Mouse (Mus musculus) liver, postnatal 0 days (tissue): ENCODE measurements around the gene Hoxa3. TPM values are rescaled to one million over a fixed set of nuclear protein-coding genes. Genes with fewer than 3 reads are reported as not detected.

Source experiments
- ATAC-seq: fragments of 200-750 bp; cut with Nextera tagmentation; 2 replicates; pipeline ENCODE4 v1.8.0; 2017; ENCODE audit warnings: mild to moderate bottlenecking, moderate library complexity
- DNase-seq: peaks from one replicate; pipeline ENCODE4 v3.0.0-alpha.2; 2016
- H3K27ac ChIP-seq: fragments of 300-500 bp; sonication (generic); 2 replicates; pipeline ENCODE4 v1.5.1; 2014; ENCODE audit warnings: antibody characterized with exemption, moderate library complexity, mild to moderate bottlenecking, low read depth
- H3K27me3 ChIP-seq: fragments of 300-500 bp; sonication (generic); 2 replicates; pipeline ENCODE4 v1.6.1; 2014; ENCODE audit warnings: low read length, control low read depth, mixed read lengths; ENCODE audit not compliant: insufficient read depth
- H3K36me3 ChIP-seq: fragments of 300-500 bp; sonication (generic); replicated peaks from 2 replicates; pipeline ENCODE4 v1.6.1; 2014; ENCODE audit warnings: mild to moderate bottlenecking, control low read depth, low read length, moderate library complexity, mixed read lengths; ENCODE audit not compliant: insufficient read depth
- H3K4me1 ChIP-seq: fragments of 300-500 bp; sonication (generic); 2 replicates; pipeline ENCODE4 v1.6.1; 2014; ENCODE audit warnings: antibody characterized with exemption, mild to moderate bottlenecking, control low read depth; ENCODE audit not compliant: insufficient read depth
- H3K4me2 ChIP-seq: fragments of 300-500 bp; sonication (generic); 2 replicates; pipeline ENCODE4 v1.6.1; 2014; ENCODE audit warnings: low read depth, mild to moderate bottlenecking, low read length, moderate library complexity, mixed read lengths
- H3K4me3 ChIP-seq: fragments of 300-500 bp; sonication (generic); 2 replicates; pipeline ENCODE4 v1.5.1; 2014; ENCODE audit warnings: low read depth, low read length
- H3K9ac ChIP-seq: fragments of 300-500 bp; sonication (generic); replicated peaks from 2 replicates; pipeline ENCODE4 v1.6.1; 2014; ENCODE audit warnings: mild to moderate bottlenecking, moderate library complexity
- H3K9me3 ChIP-seq: fragments of 300-500 bp; sonication (generic); 2 replicates; pipeline ENCODE4 v1.6.1; 2016; ENCODE audit warnings: mild to moderate bottlenecking, control low read depth, low read length, mixed read lengths
- CTCF ChIP-seq: sonication (generic); IDR thresholded peaks from 2 replicates; pipeline ENCODE4 v1.5.1; 2016; ENCODE audit warnings: antibody characterized with exemption, low read depth
- EP300 ChIP-seq: IDR thresholded peaks from 2 replicates; pipeline ENCODE4 v1.6.1; 2016; ENCODE audit warnings: antibody characterized with exemption, low read depth, mild to moderate bottlenecking
- WGBS: fragments of 180-500 bp; shearing (Covaris S2); extraction: QIAGEN DNeasy Blood & Tissue Kit; methylation state at CpG from one replicate; pipeline ENCODE4 v1.1.7; 2014; ENCODE audit not compliant: insufficient replicate concordance; 5-methylcytosine and 5-hydroxymethylcytosine counted together
- polyA plus RNA-seq: library from polyadenylated mRNA; unstranded; fragments of >200 nt; fragmentation: Nextera tagmentation; extraction: Ambion mirVana; gene quantifications from 2 replicates; pipeline ENCODE4 v1.2.1, GENCODE M21; 2015

Gene Hoxa3
- polyA plus RNA-seq, 1 experiment from 2014 or later = 0.16 TPM

GRCm38 (mm10) chr6:52204050-52204752 is 8.9 kb downstream of the Hoxa3 start, which contains the start of gene Hoxa5:
Gene Hoxa5, minus strand, starts transcription at chr6:52204587.
- Histone ChIP-seq H3K4me1 (peaks cover 6% of the 10 kb centered on the region; the same call in 1 of the 2 replicates), H3K4me2 (peak within 1 kb of the TSS; percentile 74), H3K9ac (peak within 1 kb of the TSS; percentile 51), H3K4me3 (peak within 1 kb of the TSS; percentile 52), H3K27ac (peak within 1 kb of the TSS; percentile 22; the same call in 1 of the 2 replicates), H3K36me3 (no peaks in the 10 kb centered on the region), H3K27me3 (peaks cover 86% of the 10 kb centered on the region), H3K9me3 (no peaks in the 10 kb centered on the region)
- peak; percentile 73 for DNase-seq
- WGBS = 4% methylated on average over 65 of the region's 65 CpGs
- peak; percentile 74 for ATAC-seq
- peak; percentile 79 for TF ChIP-seq CTCF
- TF ChIP-seq EP300 = no peak

GRCm38 (mm10) chr6:52203371-52204049 is 9.6 kb downstream of the Hoxa3 start:
- H3K9me3 ChIP-seq = no peaks in the 10 kb centered on the region
- no peaks in the 10 kb centered on the region for H3K36me3 ChIP-seq
- H3K4me3 ChIP-seq = peak overlapping the region; percentile 52
- ATAC-seq (peak; percentile 19; the same call in 1 of the 2 replicates), DNase-seq (no peak)
- peak overlapping the region; percentile 22; the same call in 1 of the 2 replicates for H3K27ac ChIP-seq
- peaks cover 6% of the 10 kb centered on the region; the same call in 1 of the 2 replicates for H3K4me1 ChIP-seq
- H3K9ac ChIP-seq = peak overlapping the region; percentile 51
- H3K4me2 ChIP-seq = peak overlapping the region; percentile 74
- TF ChIP-seq EP300 = no peak
- TF ChIP-seq CTCF = no peak
- 14% methylated on average over 40 of the region's 46 CpGs for WGBS
- H3K27me3 ChIP-seq = peaks cover 84% of the 10 kb centered on the region

GRCm38 (mm10) chr6:52203121-52203370 is 10.1 kb downstream of the Hoxa3 start:
- H3K36me3 ChIP-seq = no peaks in the 10 kb centered on the region
- no peak overlapping the region for H3K27ac ChIP-seq
- peak overlapping the region; percentile 74 for H3K4me2 ChIP-seq
- H3K9me3 ChIP-seq = no peaks in the 10 kb centered on the region
- H3K9ac ChIP-seq = peak overlapping the region; percentile 51; the same call in 1 of the 2 replicates
- H3K4me1 ChIP-seq = peaks cover 4% of the 10 kb centered on the region; the same call in 1 of the 2 replicates
- no peak for DNase-seq
- 30% methylated on average over 10 of the region's 10 CpGs for WGBS
- ATAC-seq = no peak
- H3K27me3 ChIP-seq = peaks cover 84% of the 10 kb centered on the region
- peak overlapping the region; percentile 52 for H3K4me3 ChIP-seq
- TF ChIP-seq CTCF (no peak), EP300 (no peak)

GRCm38 (mm10) chr6:52202362-52203120 is 10.6 kb downstream of the Hoxa3 start:
- H3K4me3 ChIP-seq = peak overlapping the region; percentile 52
- no peak for DNase-seq
- WGBS = 49% methylated on average over 22 of the region's 22 CpGs
- no peak overlapping the region for H3K9ac ChIP-seq
- H3K9me3 ChIP-seq = no peaks in the 10 kb centered on the region
- peaks cover 4% of the 10 kb centered on the region; the same call in 1 of the 2 replicates for H3K4me1 ChIP-seq
- peaks cover 84% of the 10 kb centered on the region for H3K27me3 ChIP-seq
- H3K4me2 ChIP-seq = peak overlapping the region; percentile 74
- H3K27ac ChIP-seq = no peak overlapping the region
- ATAC-seq = no peak
- TF ChIP-seq CTCF (no peak), EP300 (no peak)
- H3K36me3 ChIP-seq = no peaks in the 10 kb centered on the region

GRCm38 (mm10) chr6:52201269-52201668 is 11.9 kb downstream of the Hoxa3 start:
- Histone ChIP-seq H3K9ac (no peak overlapping the region), H3K4me2 (no peak overlapping the region), H3K27ac (no peak overlapping the region), H3K9me3 (no peaks in the 10 kb centered on the region), H3K4me3 (no peak overlapping the region), H3K36me3 (no peaks in the 10 kb centered on the region), H3K27me3 (peaks cover 79% of the 10 kb centered on the region), H3K4me1 (peaks cover 4% of the 10 kb centered on the region; the same call in 1 of the 2 replicates)
- WGBS = 65% methylated on average over 1 of the region's 1 CpGs
- DNase-seq (no peak), ATAC-seq (no peak)
- TF ChIP-seq CTCF (no peak), EP300 (no peak)
